Mouse (Mus musculus) thymus, postnatal 10 days (tissue): ENCODE data around the gene Nhsl2.
"Not testable (repeated sequence)": the region's sequence is repeated elsewhere in the genome, so short reads cannot be mapped to it uniquely, and the experiment has no call there.

Experiments
- DNase-seq, 2 experiments: peaks; one replicate each; pipeline ENCODE4 v3.0.0; 2021; ENCODE audit warnings: low spot score in 2 of 2

The Nhsl2 gene

GRCm38 (mm10) chrX:102085798-102086443, 236.7 kb downstream of the Nhsl2 start:
- no peak for DNase-seq

- DNase-seq: no peak
Observed at GRCm38 (mm10) chrX:102090605-102091004, 241.4 kb downstream of the Nhsl2 start.

GRCm38 (mm10) chrX:102094381-102094904, 245.3 kb downstream of the Nhsl2 start:
- DNase-seq: no peak

GRCm38 (mm10) chrX:102101886-102102285, 252.7 kb downstream of the Nhsl2 start:
- DNase-seq: no peak

GRCm38 (mm10) chrX:102103830-102104229, 254.6 kb downstream of the Nhsl2 start:
- DNase-seq: not testable (repeated sequence)

- not testable (repeated sequence) for DNase-seq
Observed at GRCm38 (mm10) chrX:102109349-102109748, 260.2 kb downstream of the Nhsl2 start.

- DNase-seq: no peak
Observed at GRCm38 (mm10) chrX:102115676-102116075, 266.5 kb downstream of the Nhsl2 start.

GRCm38 (mm10) chrX:102119042-102119864, 270.1 kb downstream of the Nhsl2 start, which contains the start of gene Pin4:
TSS of gene Pin4 (plus strand) at chrX:102119447.
- peak; percentile 88 to 89 for DNase-seq

GRCm38 (mm10) chrX:102121321-102121720, 272.1 kb downstream of the Nhsl2 start:
- DNase-seq: no peak

- DNase-seq: no peak
Observed at GRCm38 (mm10) chrX:102141157-102141556, 292.0 kb downstream of the Nhsl2 start.
